Mouse (Mus musculus) midbrain, embryonic 14.5 days (tissue): Measurements from ENCODE around the gene Dtx4. TPM values are rescaled to one million over a fixed set of nuclear protein-coding genes. Genes with fewer than 3 reads are reported as not detected.

Experiments
- ATAC-seq: fragments of 200-750 bp; cut with Nextera tagmentation; 2 replicates; pipeline ENCODE4 v1.8.0; 2017; ENCODE audit warnings: moderate number of reproducible peaks, moderate library complexity; ENCODE audit not compliant: low FRiP score, low TSS enrichment
- DNase-seq: peaks from one replicate; pipeline ENCODE4 v3.0.0-alpha.2; 2015
- H3K27ac ChIP-seq: fragments of 300-500 bp; sonication (generic); replicated peaks from 2 replicates; pipeline ENCODE4 v1.5.1; 2014; ENCODE audit warnings: mild to moderate bottlenecking, low read depth, low read length, moderate library complexity
- H3K27me3 ChIP-seq: fragments of 300-500 bp; sonication (generic); 2 replicates; pipeline ENCODE4 v1.6.1; 2014; ENCODE audit warnings: low read length, control low read depth, mixed read lengths; ENCODE audit not compliant: control insufficient read depth, insufficient read depth
- H3K36me3 ChIP-seq: fragments of 300-500 bp; sonication (generic); 2 replicates; pipeline ENCODE4 v1.6.1; 2014; ENCODE audit warnings: low read length, control low read depth; ENCODE audit not compliant: control insufficient read depth, insufficient read depth
- H3K4me1 ChIP-seq: fragments of 300-500 bp; sonication (generic); 2 replicates; pipeline ENCODE4 v1.6.1; 2014; ENCODE audit warnings: mild to moderate bottlenecking, antibody characterized with exemption, low read length, control low read depth; ENCODE audit not compliant: control insufficient read depth, insufficient read depth
- H3K4me2 ChIP-seq: fragments of 300-500 bp; sonication (generic); 2 replicates; pipeline ENCODE4 v1.6.1; 2014; ENCODE audit warnings: mild to moderate bottlenecking, low read length, moderate library complexity
- H3K4me3 ChIP-seq: fragments of 300-500 bp; sonication (generic); replicated peaks from 2 replicates; pipeline ENCODE4 v1.5.1; 2014; ENCODE audit warnings: low read depth, low read length
- H3K9ac ChIP-seq: fragments of 300-500 bp; sonication (generic); replicated peaks from 2 replicates; pipeline ENCODE4 v1.6.1; 2014; ENCODE audit warnings: mild to moderate bottlenecking, low read length, moderate library complexity
- H3K9me3 ChIP-seq: fragments of 300-500 bp; sonication (generic); 2 replicates; pipeline ENCODE4 v1.6.1; 2016; ENCODE audit warnings: low read length, control low read depth, mixed read lengths; ENCODE audit not compliant: control insufficient read depth
- whole genome bisulfite sequencing: fragments of 180-500 bp; shearing (Covaris S2); extraction: QIAGEN DNeasy Blood & Tissue Kit; methylation state at CpG from one replicate; pipeline ENCODE4 v1.1.7; 2014; 5-methylcytosine and 5-hydroxymethylcytosine counted together
- polyA plus RNA-seq: library from polyadenylated mRNA; unstranded; fragments of >200 nt; fragmentation: Nextera tagmentation; extraction: Ambion mirVana; gene quantifications from 2 replicates; pipeline ENCODE4 v1.2.1, GENCODE M21; 2014

Gene Dtx4
- polyA plus RNA-seq, 1 experiment from 2014 or later, result 46.0 TPM

GRCm38 (mm10) chr19:12466204-12466603 lies 35.0 kb downstream of the Dtx4 start:
- H3K4me1 ChIP-seq, result no peaks in the 10 kb centered on the region
- H3K27ac ChIP-seq, result no peak overlapping the region
- no peak overlapping the region for H3K4me2 ChIP-seq
- peaks cover 38% of the 10 kb centered on the region for H3K36me3 ChIP-seq
- no peaks in the 10 kb centered on the region for H3K27me3 ChIP-seq
- WGBS, result 35% methylated on average over 7 of the region's 7 CpGs
- H3K9ac ChIP-seq, result no peak overlapping the region
- H3K9me3 ChIP-seq, result no peaks in the 10 kb centered on the region
- peak; percentile 51; the same call in 1 of the 2 replicates for ATAC-seq
- DNase-seq, result peak; percentile 75
- H3K4me3 ChIP-seq, result no peak overlapping the region

GRCm38 (mm10) chr19:12465530-12466144 lies 35.6 kb downstream of the Dtx4 start:
- H3K36me3 ChIP-seq, result peaks cover 34% of the 10 kb centered on the region
- H3K9ac ChIP-seq, result no peak overlapping the region
- no peaks in the 10 kb centered on the region for H3K27me3 ChIP-seq
- no peaks in the 10 kb centered on the region for H3K4me1 ChIP-seq
- H3K4me2 ChIP-seq, result no peak overlapping the region
- H3K27ac ChIP-seq, result no peak overlapping the region
- 94% methylated on average over 10 of the region's 10 CpGs for WGBS
- ATAC-seq, result no peak
- no peaks in the 10 kb centered on the region for H3K9me3 ChIP-seq
- no peak overlapping the region for H3K4me3 ChIP-seq
- DNase-seq, result no peak

DNA sequence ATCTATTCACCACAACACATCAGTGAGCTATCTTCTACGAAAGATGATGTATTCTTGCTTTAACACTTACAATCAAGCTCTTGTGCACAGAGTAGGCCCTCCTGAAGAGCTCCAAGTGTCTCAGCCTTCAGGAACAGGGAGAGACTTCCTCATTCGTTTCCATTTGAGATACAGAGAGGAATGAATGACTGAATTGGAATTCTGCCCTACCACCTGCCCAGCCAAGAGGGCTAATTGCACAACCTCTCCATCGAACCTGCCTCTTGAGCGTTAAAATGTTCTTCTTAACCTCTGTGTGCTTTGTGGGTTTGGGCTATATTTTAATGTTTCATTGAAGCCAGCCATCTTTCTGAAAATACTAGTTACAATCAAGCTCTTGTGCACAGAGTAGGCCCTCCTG lies 36.6 kb downstream of the Dtx4 start:
- Histone ChIP-seq H3K4me3 (no peak overlapping the region), H3K36me3 (peaks cover 29% of the 10 kb centered on the region), H3K9ac (no peak overlapping the region), H3K27ac (no peak overlapping the region), H3K4me1 (no peaks in the 10 kb centered on the region), H3K9me3 (no peaks in the 10 kb centered on the region), H3K4me2 (no peak overlapping the region), H3K27me3 (no peaks in the 10 kb centered on the region)
- 90% methylated on average over 4 of the region's 4 CpGs for whole genome bisulfite sequencing
- DNase-seq, result no peak
- no peak for ATAC-seq

DNA sequence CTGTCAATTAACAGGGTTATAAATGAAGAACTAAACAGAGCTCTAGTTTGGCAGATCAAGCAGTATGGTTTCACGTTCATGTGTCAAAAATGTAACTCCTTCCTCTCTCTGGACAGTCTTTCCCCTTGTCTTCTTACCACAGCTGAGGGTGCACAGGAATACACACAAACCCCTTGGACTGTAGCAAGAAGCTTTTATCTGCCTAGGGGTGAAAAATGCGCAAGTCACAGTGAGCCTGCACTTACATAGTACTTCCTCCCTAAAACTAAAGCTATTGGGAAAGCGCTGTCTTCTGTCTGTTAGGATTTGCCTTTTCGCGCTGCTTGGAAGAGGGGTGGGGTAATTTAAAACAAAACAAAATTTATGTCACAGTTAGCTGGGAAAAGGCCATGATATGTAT lies 37.1 kb downstream of the Dtx4 start:
- no peak for DNase-seq
- no peaks in the 10 kb centered on the region for H3K9me3 ChIP-seq
- H3K4me1 ChIP-seq, result no peaks in the 10 kb centered on the region
- no peak overlapping the region for H3K27ac ChIP-seq
- H3K27me3 ChIP-seq, result no peaks in the 10 kb centered on the region
- no peak for ATAC-seq
- H3K4me2 ChIP-seq, result no peak overlapping the region
- 85% methylated on average over 5 of the region's 5 CpGs for WGBS
- H3K9ac ChIP-seq, result no peak overlapping the region
- H3K36me3 ChIP-seq, result peaks cover 24% of the 10 kb centered on the region
- no peak overlapping the region for H3K4me3 ChIP-seq

DNA sequence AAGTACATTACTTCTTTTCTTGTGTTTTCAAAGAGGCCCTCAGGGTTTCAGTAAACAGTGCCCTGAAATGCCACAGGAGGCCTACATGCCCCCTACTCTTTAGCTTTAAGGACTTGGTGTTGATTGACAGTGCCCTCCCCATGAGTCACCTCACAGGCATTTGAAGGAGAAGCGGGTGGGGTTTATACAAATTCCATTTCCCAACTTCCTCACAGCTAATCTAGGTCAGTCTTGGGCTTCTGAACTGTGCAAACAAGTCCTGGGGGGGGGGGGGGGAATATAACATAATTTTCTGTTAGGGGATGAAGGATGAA lies 37.6 kb downstream of the Dtx4 start:
- ATAC-seq, result no peak
- H3K27me3 ChIP-seq, result no peaks in the 10 kb centered on the region
- WGBS, result 6% methylated on average over 1 of the region's 1 CpGs
- H3K4me2 ChIP-seq, result no peak overlapping the region
- H3K27ac ChIP-seq, result no peak overlapping the region
- no peak overlapping the region for H3K9ac ChIP-seq
- no peak overlapping the region for H3K4me3 ChIP-seq
- no peaks in the 10 kb centered on the region for H3K9me3 ChIP-seq
- no peak for DNase-seq
- peaks cover 19% of the 10 kb centered on the region for H3K36me3 ChIP-seq
- H3K4me1 ChIP-seq, result no peaks in the 10 kb centered on the region

- H3K4me3 ChIP-seq, result no peak overlapping the region
- no peaks in the 10 kb centered on the region for H3K4me1 ChIP-seq
- H3K9ac ChIP-seq, result no peak overlapping the region
- H3K27me3 ChIP-seq, result no peaks in the 10 kb centered on the region
- peaks cover 13% of the 10 kb centered on the region; the same call in 1 of the 2 replicates for H3K36me3 ChIP-seq
- H3K4me2 ChIP-seq, result no peak overlapping the region
- ATAC-seq (no peak), DNase-seq (no peak)
- 68% methylated on average over 7 of the region's 7 CpGs for WGBS
- no peak overlapping the region for H3K27ac ChIP-seq
- H3K9me3 ChIP-seq, result no peaks in the 10 kb centered on the region
Measured at GRCm38 (mm10) chr19:12462851-12463721, 38.2 kb downstream of the Dtx4 start.

- no peak within 1 kb of the TSS for H3K9ac ChIP-seq
- 86% methylated on average over 11 of the region's 11 CpGs for WGBS
- 0 out of 2 replicates have a peak, but pooled peaks cover 2% of the 10 kb centered on the region for H3K36me3 ChIP-seq
- no peak for DNase-seq
- no peak within 1 kb of the TSS for H3K27ac ChIP-seq
- no peak for ATAC-seq
- H3K4me1 ChIP-seq, result no peaks in the 10 kb centered on the region
- H3K9me3 ChIP-seq, result no peaks in the 10 kb centered on the region
- H3K4me2 ChIP-seq, result no peak within 1 kb of the TSS
- no peak within 1 kb of the TSS for H3K4me3 ChIP-seq
- H3K27me3 ChIP-seq, result no peaks in the 10 kb centered on the region
Measured at GRCm38 (mm10) chr19:12460282-12461249, 40.7 kb downstream of the Dtx4 start, which contains the start of gene Mpeg1. Mpeg1 (plus strand) TSS chr19:12460779.

GRCm38 (mm10) chr19:12459516-12459915 lies 41.7 kb downstream of the Dtx4 start:
- Histone ChIP-seq H3K9ac (no peak overlapping the region), H3K27me3 (no peaks in the 10 kb centered on the region), H3K4me3 (no peak overlapping the region), H3K9me3 (no peaks in the 10 kb centered on the region), H3K27ac (no peak overlapping the region), H3K4me1 (no peaks in the 10 kb centered on the region), H3K36me3 (no peaks in the 10 kb centered on the region), H3K4me2 (no peak overlapping the region)
- DNase-seq (no peak), ATAC-seq (no peak)
- WGBS, result 89% methylated on average over 4 of the region's 4 CpGs
